Mouse (Mus musculus) retina, adult 2 months (tissue): ENCODE results near the gene Luc7l2.

Experiments used
- DNase-seq: peaks from one replicate; pipeline ENCODE4 v3.0.0-alpha.2; 2012; ENCODE audit warnings: low read depth, low spot score

The Luc7l2 gene

GRCm38 (mm10) chr6:38576096-38576495, 25.0 kb downstream of the Luc7l2 start:
- DNase-seq: no peak

DNA sequence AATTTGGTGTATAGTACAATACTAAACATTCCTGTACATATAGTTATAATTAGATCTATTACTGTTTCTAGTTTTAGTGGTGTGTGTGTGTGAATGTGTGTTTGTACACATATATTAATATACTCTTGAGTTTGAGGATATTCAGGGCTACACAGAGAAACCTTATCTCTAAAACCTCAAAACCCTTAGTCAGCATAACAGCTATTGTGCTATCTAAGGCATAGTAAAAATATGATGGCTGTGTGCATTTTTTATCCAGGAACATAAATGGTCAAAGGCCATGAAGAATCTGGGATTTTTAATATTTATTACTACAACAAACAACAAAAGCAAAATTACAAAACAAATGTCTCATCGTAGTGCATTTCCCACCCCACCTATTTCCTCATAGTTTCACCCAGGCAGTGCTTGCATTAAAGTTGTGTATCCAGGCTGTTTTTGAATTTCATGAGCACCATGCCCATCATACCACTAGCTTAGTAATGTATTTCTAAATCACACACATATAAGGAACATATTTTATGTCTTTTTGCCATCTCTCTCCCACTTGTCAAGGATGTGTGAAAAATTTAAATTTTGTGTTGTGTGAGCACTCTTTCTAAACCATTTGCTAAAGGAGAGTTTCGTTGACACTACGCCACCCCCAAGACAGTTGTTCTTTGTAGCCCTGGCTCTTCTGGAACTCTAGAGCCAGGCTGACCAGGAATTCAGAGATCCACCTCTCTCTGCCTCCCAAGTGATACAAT, 29.2 kb downstream of the Luc7l2 start:
- DNase-seq: no peak

DNA sequence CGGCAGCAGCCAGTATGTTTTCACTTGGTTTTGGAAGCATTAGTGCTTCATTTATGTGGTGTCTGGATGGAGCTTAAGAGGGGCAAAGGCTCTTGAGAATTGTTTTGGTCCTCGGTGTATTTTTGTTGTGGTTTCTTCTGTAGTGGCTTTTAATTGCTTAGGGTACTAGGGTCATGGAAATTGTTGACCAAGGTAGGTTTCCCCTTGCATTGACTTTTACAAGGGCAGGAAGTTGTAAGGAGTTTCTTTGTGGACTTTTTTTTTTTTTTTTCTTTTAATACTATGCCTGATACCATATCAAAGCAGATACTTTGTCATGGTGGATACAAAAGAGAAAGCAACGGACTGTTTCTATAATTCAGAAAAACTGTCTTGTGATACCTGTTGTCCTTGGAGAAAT, 30.6 kb downstream of the Luc7l2 start:
- DNase-seq: no peak

DNA sequence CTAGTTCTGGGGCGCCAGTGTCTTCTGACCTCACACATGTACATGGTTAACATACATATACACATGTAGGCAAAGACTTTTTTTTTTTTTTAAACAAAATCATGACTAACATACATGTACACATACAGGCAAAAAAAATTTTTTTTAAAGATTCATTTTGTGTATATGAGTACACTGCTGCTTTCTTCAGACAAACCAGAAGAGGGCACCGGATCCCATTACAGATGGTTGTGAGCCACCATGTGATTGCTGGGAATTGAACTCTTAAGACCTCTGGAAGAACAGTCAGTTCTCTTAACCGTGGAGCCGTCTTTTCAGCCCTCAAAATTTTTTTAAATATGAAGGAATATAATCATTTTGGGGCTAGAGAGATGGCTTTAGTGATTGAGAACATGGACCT, 46.3 kb downstream of the Luc7l2 start:
- no peak for DNase-seq

- no peak for DNase-seq
Measured at GRCm38 (mm10) chr6:38609892-38610291, 58.8 kb downstream of the Luc7l2 start.

- no peak for DNase-seq
Measured at GRCm38 (mm10) chr6:38622406-38622805, 71.3 kb downstream of the Luc7l2 start.

- no peak for DNase-seq
Measured at GRCm38 (mm10) chr6:38623457-38623856, 72.3 kb downstream of the Luc7l2 start.

DNA sequence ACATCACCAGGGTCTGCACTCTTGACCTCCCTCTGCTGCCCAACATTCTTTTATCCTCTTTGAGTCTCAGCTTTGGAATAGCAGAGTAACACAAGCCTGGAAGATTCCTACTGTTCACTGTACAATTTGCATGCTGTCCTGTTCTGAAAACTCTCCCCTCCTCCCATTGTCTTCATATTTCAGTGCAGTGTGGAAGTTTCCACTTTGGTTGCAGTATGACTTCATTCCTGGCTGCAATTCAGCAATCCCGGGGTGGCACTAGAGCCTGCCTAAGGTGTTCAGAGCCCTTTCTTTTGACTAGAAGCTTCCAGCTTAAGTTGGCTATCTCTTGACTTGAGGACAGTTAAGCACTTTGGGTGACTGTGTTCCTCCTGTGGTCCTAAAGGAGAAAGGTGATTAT, 73.3 kb downstream of the Luc7l2 start:
- no peak for DNase-seq

DNA sequence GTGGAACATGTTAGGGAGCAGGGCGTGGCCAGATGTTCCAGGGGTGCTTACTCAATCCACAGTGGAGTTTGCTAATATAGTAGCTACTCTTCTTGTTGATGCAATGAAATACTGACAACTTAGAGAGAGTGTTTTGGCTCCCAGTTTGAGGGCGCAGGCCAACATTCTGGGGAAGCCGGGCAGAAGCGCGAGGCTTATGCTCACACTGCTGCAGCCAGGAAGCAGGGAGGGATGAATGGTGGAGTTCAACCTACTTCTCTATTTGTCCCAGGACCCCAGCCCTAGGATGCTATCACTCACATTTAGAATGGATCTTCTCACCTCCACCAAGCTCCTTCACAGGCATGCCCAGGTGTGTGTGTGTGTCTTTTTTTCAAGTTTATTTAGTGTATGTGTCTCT, 75.0 kb downstream of the Luc7l2 start:
- no peak for DNase-seq

DNA sequence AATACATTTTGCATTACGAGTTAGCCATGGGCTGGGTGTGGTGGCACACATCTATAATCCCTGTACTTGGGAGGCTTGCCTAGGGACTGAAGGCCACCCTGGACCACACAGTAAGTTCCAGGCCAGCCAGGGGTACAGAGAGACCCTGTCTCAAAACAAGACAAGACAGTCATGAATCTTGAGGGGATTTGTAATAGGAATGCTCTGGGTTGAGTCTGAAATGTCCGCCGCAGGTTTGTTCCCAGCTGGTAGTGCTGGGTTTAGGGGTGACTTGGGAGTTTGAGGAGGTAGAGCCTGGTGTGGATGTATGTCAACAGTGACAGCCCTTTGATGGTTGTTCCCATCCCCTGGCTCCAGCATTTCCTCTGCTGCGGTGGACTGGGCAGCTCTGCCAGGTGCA, 75.9 kb downstream of the Luc7l2 start:
- DNase-seq: no peak

GRCm38 (mm10) chr6:38627486-38627885, 76.4 kb downstream of the Luc7l2 start:
- no peak for DNase-seq

DNA sequence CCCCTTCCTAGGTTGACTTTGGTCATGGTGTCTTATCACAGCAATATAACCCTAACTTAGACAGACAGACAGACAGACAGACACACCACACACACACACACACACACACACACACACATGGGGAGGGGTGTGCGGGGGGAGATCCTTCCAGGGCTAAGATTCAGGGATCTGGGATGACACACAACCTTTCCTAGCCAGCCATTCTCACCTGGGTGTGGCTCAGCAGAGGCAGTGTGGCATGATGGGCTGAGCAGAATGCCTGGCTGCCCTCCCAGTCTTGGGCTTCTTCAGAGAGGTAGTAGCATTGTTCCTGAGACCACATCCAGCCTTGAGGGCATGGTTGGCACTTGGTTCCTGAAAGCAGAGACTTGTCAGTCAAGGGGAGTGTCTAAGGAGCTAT, 78.4 kb downstream of the Luc7l2 start:
- no peak for DNase-seq

DNA sequence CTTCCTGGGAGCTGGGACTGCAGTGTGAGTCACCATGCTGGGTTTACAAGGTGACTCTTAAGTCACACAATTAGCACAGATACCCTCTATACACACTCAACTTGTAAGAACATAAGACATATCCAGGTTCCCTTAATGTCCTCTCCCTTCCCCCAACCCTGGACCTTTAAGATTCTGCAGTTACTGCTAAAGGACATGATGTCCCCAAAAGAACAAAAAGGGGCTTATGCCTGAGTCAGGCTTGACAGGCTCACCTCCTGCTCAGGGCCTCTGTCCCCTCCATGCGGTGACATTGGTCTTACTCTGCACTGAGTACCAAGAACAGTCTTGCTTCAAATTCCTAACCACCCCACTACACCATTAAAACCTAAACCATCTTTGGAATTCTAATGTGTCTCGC, 81.7 kb downstream of the Luc7l2 start:
- DNase-seq: no peak

- DNase-seq: no peak
Measured at GRCm38 (mm10) chr6:38634461-38634860, 83.3 kb downstream of the Luc7l2 start.

GRCm38 (mm10) chr6:38635941-38636851, 85.1 kb downstream of the Luc7l2 start:
- no peak for DNase-seq

DNA sequence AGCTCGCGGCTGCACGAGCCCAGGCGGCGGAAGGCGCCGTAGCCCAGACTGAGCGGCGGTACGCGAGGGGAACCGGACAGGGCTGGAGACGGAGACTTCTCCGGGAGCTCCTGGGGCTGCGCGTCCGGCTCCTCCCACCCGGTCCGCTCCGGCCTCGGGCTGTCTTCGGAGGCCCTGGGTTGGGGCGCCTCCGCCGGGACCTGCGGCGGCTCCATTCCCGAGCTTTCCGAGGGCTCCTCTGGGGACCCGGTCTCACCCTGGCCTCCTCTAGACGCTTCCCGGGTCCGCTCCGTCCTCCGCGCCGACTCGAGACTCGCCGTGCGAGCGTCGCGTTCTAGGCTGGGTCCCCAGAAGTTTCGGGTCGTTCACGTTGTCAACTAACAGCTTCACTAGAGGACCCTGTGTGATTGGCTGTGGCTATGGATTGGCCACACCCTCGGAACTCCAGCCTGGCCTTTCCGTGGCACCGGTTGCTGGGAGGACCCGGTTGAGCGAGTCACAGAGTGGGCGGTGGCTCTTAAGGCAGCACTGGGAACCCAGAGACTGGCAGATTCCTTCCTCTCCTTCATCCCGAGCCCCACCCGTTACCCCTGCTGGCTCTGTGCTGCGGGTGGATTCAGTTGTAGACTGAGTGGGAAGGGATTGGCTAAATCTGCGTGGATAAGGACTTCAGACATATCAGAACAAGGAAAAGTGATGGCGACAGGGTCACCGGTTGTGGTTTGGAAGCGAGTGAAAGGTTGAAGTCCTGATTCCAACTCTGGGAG, 85.9 kb downstream of the Luc7l2 start, which contains the start of gene Klrg2:
TSS of gene Klrg2 (minus strand) at position 391 of the 767 bp plus-strand sequence.
- no peak for DNase-seq

DNA sequence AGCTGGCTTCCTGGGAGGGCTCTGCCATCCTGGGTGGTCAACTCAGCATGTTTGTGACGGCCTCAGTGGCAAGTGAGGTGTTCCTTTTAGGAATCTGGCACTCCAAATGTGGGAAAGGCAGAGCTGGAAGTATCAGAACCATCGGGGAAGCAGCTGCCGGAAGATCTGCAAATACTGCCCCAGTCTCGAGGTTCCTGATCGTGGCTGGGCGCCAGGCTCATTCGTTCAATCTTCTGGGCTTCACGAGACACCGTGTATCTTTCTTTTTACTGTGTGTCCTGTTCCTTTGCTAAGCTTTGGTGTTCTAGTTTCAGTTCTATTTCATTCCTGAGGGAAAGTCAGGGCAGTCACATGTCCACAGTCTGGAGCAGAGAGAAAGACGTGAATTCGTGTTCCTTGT, 89.3 kb downstream of the Luc7l2 start:
- no peak for DNase-seq

GRCm38 (mm10) chr6:38641228-38641627, 90.1 kb downstream of the Luc7l2 start:
- DNase-seq: no peak

GRCm38 (mm10) chr6:38641645-38642044, 90.5 kb downstream of the Luc7l2 start:
- DNase-seq: no peak

GRCm38 (mm10) chr6:38642593-38642992, 91.5 kb downstream of the Luc7l2 start:
- no peak for DNase-seq

DNA sequence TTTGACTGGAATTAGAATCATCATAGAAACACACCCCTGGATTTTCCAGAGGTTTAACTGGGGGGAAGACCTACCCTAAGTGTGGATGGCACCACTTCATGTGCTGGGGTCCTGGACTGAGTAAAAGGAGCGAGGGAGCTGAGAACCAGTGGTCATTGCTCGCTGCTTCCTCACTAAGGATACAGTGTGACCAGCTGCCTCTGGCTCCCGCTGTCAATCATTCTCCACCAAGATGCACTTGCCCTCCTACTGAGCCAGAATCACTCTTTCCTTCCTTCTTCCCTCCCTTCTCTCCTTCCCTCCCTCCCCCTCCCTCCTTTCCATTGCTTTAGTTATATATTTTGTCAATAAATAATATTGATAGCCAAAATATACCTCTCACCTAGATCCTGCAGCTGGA, 91.9 kb downstream of the Luc7l2 start:
- no peak for DNase-seq

GRCm38 (mm10) chr6:38649545-38649944, 98.4 kb downstream of the Luc7l2 start:
- no peak for DNase-seq
